Mouse (Mus musculus) midbrain, embryonic 12.5 days (tissue): ENCODE data around the gene Zgrf1. TPM values are rescaled to one million over a fixed set of nuclear protein-coding genes. Genes with fewer than 3 reads are reported as not detected.

ENCODE experiments used
- ATAC-seq: fragments of 200-750 bp; cut with Nextera tagmentation; 2 replicates; pipeline ENCODE4 v1.8.0; 2017; ENCODE audit warnings: low read depth, moderate TSS enrichment, moderate library complexity; ENCODE audit not compliant: low FRiP score
- H3K27ac ChIP-seq: fragments of 300-500 bp; sonication (generic); replicated peaks from 2 replicates; pipeline ENCODE4 v1.5.1; 2016; ENCODE audit warnings: mild to moderate bottlenecking
- H3K27me3 ChIP-seq: fragments of 300-500 bp; sonication (generic); 2 replicates; pipeline ENCODE4 v1.6.1; 2016; ENCODE audit warnings: mild to moderate bottlenecking
- H3K36me3 ChIP-seq: fragments of 300-500 bp; sonication (generic); 2 replicates; pipeline ENCODE4 v1.6.1; 2016
- H3K4me1 ChIP-seq: fragments of 300-500 bp; sonication (generic); 2 replicates; pipeline ENCODE4 v1.6.1; 2016
- H3K4me2 ChIP-seq: fragments of 300-500 bp; sonication (generic); replicated peaks from 2 replicates; pipeline ENCODE4 v1.6.1; 2016; ENCODE audit warnings: mild to moderate bottlenecking, moderate library complexity
- H3K4me3 ChIP-seq: fragments of 300-500 bp; sonication (generic); 2 replicates; pipeline ENCODE4 v1.5.1; 2016; ENCODE audit warnings: mild to moderate bottlenecking
- H3K9ac ChIP-seq: fragments of 300-500 bp; sonication (generic); replicated peaks from 2 replicates; pipeline ENCODE4 v1.6.1; 2016; ENCODE audit warnings: mild to moderate bottlenecking, moderate library complexity
- H3K9me3 ChIP-seq: fragments of 300-500 bp; sonication (generic); 2 replicates; pipeline ENCODE4 v1.6.1; 2016; ENCODE audit warnings: mild to moderate bottlenecking
- WGBS: fragments of 180-500 bp; shearing (Covaris S2); methylation state at CpG from one replicate; pipeline ENCODE4 v1.1.7; 2016; 5-methylcytosine and 5-hydroxymethylcytosine counted together
- polyA plus RNA-seq: library from polyadenylated mRNA; unstranded; fragments of >200 nt; fragmentation: Nextera tagmentation; extraction: Ambion mirVana; gene quantifications from 2 replicates; pipeline ENCODE4 v1.2.1, GENCODE M21; 2016

Zgrf1 gene
- polyA plus RNA-seq = 15.3 and 16.9 TPM in 2 replicates

DNA sequence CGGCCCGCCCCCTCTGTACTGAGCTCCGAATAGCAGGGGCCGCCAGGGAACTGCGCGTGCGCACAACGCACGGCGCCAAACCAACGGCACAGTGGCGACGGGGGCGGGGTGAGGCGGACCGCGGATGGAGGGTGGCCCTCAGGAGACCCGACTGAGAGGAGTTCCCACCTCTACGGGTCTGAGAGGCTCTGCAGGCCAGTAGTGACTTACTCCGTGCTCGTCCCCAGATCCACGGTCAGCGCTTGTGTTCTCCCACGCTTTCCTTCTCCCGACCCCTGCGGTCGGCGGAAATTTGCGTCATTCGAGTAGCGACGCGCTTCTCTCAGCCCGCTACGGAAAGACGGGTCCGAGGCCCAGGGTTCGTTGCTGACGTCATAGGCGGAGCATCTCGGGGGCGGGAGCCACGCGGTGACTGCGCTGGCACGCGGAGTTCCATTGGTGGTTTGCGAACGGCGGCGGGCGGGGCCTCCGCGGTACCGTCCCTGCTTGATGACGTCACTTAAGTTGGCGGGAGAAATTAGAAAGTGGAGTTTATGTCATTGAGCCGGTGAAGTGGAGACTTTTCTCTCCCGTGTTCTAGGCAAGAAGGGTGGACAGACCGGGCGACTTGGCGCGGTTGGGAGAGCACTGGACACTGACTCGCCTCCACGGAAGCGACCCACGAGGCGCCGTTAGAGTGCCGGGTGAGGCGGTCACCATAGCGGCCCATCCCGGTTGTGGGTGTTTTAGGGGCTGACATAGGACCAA, at the start of gene Zgrf1, which contains the start of gene Larp7:
TSS of gene Zgrf1 (plus strand) at position 517 of the 747 bp plus-strand sequence.
TSS of gene Larp7 (minus strand) at position 377 of the 747 bp plus-strand sequence.
- ATAC-seq = peak; percentile 99
- Histone ChIP-seq H3K36me3 (peaks cover 16% of the 10 kb centered on the region), H3K9ac (peak within 1 kb of the TSS; percentile 66), H3K9me3 (no peaks in the 10 kb centered on the region), H3K4me2 (peak within 1 kb of the TSS; percentile 68), H3K4me3 (peak within 1 kb of the TSS; percentile 73), H3K27ac (peak within 1 kb of the TSS; percentile 91), H3K4me1 (peaks cover 11% of the 10 kb centered on the region), H3K27me3 (no peaks in the 10 kb centered on the region)
- under 1% methylated on average over 73 of the region's 73 CpGs for WGBS

DNA sequence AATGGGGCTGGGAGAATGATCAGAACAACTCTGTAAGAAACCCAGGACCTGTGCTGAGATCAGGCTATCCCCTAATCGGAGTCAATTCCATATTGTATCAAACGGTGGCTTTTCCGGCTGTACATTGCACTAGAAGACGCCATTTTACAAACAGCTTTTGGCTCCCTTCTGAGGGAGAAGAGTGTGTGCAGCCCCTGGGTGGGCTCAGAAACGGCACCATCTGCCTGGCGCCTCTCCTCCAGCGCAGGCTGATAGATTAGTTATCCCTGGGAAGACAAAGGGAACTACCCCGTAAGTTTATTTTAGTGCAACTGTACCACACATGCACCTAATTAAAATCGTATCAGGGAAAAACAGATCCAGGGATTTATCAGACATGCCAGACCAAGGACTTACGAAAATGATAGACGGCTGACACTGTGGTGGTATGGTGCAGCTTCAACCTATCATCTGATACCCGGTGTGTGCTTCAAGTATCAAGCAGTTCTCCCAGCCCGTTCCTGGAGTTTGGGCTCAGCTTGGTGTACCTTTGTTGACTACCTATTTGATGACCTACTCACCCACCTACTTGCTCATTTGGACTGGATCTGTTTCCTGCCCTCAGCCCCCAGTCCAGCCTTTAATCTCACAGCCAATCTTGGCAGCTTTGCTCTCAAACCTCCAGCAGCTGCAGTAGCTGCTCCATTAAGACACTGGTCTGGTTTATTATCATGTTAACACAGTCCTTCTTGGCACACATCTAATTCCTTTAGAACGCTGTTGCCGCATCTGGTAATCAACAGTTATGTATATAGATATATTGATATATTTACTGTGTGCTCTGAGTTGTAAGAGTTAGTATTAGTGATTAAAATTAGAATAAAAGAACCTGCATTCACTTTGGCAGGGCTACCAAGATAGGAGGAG, 45.2 kb upstream of the Zgrf1 start:
- Histone ChIP-seq H3K4me2 (no peak overlapping the region), H3K9me3 (no peaks in the 10 kb centered on the region), H3K4me1 (no peaks in the 10 kb centered on the region), H3K36me3 (no peaks in the 10 kb centered on the region), H3K9ac (no peak overlapping the region), H3K4me3 (no peak overlapping the region), H3K27me3 (no peaks in the 10 kb centered on the region; the same call in 1 of the 2 replicates), H3K27ac (0 out of 2 replicates have a peak overlapping the region, but pooled peaks have one; percentile 30)
- no peak for ATAC-seq
- 79% methylated on average over 15 of the region's 15 CpGs for WGBS

DNA sequence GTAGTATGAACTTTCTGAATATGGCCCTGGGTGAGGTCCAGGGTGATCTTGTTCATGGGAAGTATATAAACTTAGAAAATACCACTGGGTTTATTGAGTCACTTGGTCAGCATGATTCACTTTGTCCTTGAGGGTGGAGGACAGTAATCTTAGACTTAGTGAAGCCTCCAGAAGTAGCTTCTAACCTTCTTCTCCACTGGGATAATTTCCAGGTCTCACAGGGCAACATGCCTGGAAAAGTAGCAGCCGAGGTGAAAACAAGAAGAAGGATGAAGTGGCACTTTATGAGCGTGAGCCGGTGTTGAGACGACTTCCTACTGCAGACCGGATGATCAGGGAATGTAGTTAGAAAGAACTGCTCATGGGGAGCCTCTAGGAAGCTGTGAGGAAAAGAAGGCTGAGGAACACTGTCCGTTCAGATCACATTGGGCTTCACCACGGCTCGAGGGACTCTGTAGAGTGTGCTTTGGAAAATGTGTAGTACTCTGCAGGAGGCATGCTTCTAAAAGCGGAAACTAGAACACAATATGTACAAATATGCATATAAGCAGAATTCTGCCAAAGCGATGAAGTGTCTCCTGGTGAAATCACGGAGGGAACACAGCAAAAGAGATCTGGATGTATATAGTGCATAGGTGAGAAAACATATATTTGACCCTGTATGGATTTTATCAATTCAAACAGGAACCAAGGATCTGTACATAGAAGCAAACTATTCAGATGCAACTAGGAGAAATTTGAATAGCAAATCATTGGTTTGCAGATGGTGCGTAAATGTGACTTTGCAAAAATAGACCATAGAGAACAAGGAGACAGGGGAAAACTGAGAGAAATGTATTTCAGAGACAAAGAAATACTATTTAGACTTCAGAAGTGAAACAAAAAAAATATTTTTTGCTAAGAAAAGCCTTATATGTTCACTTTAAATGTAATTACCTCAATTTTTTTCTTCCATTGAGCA, 41.2 kb upstream of the Zgrf1 start:
- Histone ChIP-seq H3K4me1 (no peaks in the 10 kb centered on the region), H3K4me3 (no peak overlapping the region), H3K36me3 (no peaks in the 10 kb centered on the region), H3K4me2 (no peak overlapping the region), H3K9me3 (no peaks in the 10 kb centered on the region), H3K27me3 (no peaks in the 10 kb centered on the region), H3K27ac (no peak overlapping the region), H3K9ac (no peak overlapping the region)
- ATAC-seq = no peak
- WGBS = 85% methylated on average over 12 of the region's 12 CpGs

DNA sequence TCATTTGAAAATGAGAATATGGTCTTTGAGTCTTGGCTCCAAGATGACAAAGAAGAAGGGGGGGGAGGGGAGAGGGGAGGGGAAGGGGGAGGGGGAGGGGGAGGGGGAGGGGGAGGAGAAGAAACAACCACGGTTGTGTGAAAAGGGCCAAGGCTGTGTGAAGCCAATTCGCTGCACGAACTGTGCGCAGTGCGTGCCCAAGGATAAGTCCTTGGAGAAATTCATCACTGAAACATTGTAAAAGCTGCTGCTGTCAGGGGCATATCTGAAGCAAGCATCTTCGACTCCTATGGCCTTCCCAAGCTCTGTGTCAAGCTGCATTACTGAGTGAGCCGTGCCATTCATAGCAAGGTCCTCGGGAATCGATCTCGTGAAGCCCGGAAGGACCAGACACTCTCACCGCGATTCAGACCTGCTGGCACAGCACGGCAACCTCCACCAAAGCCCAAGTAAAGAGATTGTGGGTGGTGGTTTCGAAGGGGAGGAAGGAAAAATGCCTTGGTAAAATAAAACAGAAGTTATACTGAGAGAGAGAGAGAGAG, 40.4 kb upstream of the Zgrf1 start:
- 71% methylated on average over 15 of the region's 15 CpGs for WGBS
- ATAC-seq = no peak
- Histone ChIP-seq H3K9ac (no peak overlapping the region), H3K4me2 (no peak overlapping the region), H3K27ac (no peak overlapping the region), H3K9me3 (no peaks in the 10 kb centered on the region), H3K27me3 (no peaks in the 10 kb centered on the region), H3K4me3 (no peak overlapping the region), H3K36me3 (no peaks in the 10 kb centered on the region), H3K4me1 (no peaks in the 10 kb centered on the region)

DNA sequence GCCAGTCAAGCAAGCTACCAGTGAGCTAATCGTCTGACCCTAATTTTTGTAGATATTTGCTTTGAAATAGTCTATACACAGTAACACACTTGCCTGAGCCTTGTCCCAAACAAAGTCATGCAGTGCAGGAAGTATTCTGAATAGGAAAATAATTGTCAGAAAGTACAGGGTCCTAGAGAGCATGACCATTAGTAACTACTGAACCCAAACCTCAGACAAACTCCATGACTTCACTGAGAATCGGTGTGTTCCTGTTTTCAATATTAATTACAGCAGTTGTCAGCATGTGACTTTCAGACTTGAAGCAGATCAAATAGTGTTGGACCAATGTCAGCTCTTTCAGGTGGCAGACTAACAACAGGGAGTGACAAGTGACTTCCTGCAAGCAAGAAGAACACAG, 39.6 kb upstream of the Zgrf1 start:
- H3K4me3 ChIP-seq = no peak overlapping the region
- no peaks in the 10 kb centered on the region for H3K4me1 ChIP-seq
- ATAC-seq = no peak
- H3K9me3 ChIP-seq = no peaks in the 10 kb centered on the region
- no peaks in the 10 kb centered on the region for H3K27me3 ChIP-seq
- whole genome bisulfite sequencing = 83% methylated on average over 2 of the region's 2 CpGs
- H3K4me2 ChIP-seq = no peak overlapping the region
- no peaks in the 10 kb centered on the region for H3K36me3 ChIP-seq
- no peak overlapping the region for H3K27ac ChIP-seq
- H3K9ac ChIP-seq = no peak overlapping the region

DNA sequence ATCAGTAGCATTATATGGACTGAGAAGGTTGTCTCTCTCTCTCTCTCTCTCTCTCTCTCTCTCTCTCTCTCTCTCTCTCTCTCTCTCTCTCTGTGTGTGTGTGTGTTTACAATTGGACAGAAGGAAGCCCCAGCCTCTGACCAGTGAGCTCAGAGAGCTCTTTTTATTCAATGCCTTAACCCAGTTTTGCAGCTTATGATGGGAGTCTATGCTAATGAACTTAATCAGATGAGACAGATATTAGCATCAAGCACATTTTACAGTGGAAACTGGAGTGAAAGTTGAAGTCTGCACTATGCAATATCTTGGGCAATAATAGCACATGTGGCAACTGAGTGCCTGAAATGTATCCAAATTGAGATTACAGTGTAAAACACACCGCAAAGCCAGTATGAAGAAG, 38.0 kb upstream of the Zgrf1 start:
- Histone ChIP-seq H3K4me1 (no peaks in the 10 kb centered on the region), H3K36me3 (no peaks in the 10 kb centered on the region), H3K9me3 (no peaks in the 10 kb centered on the region), H3K27me3 (no peaks in the 10 kb centered on the region), H3K4me3 (no peak overlapping the region), H3K4me2 (no peak overlapping the region), H3K9ac (no peak overlapping the region), H3K27ac (no peak overlapping the region)
- ATAC-seq = no peak
- WGBS = 94% methylated on average over 1 of the region's 1 CpGs

DNA sequence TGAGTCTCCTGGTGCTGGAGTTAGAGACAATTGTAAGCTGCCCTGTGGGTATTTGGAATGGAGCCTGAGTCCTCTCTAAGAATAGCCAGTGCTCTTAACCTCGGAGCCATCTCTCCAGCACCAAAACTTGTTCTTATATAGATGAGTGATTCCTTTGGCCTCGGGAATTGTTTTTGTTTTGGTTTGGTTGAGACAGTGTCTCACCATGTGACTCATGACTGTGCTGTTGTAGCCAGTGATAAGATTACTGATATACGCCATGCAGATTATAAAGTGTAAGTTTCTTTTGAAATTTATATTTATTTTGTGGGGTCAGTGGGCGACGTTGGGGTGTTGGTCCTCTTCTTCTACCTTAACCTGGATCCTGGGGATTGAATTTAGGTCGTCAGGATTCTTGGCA, 33.0 kb upstream of the Zgrf1 start:
- WGBS = 89% methylated on average over 6 of the region's 6 CpGs
- H3K27ac ChIP-seq = no peak overlapping the region
- H3K4me1 ChIP-seq = no peaks in the 10 kb centered on the region
- no peak overlapping the region for H3K4me2 ChIP-seq
- no peaks in the 10 kb centered on the region for H3K27me3 ChIP-seq
- ATAC-seq = no peak
- H3K4me3 ChIP-seq = no peak overlapping the region
- H3K9me3 ChIP-seq = no peaks in the 10 kb centered on the region
- H3K36me3 ChIP-seq = no peaks in the 10 kb centered on the region
- H3K9ac ChIP-seq = no peak overlapping the region

DNA sequence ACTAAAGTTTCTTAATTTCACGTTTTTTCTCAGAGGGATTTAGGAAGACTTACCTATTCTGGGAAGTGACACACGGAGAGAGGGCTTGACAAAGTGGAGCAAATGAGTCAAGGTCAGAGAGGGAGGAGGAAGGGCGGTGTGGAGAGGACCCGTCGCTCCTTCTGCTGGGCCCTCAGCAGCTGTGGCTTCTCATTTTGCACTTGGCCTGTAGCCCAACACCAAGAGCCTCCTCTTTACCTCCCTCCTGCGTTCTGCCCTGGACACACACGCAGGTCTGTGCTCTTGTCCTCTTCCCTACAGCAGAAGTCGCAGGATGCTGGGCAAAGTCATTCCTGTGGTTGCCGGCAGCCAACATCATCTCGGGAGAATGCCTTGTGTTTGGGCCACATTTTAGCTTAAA, 32.1 kb upstream of the Zgrf1 start:
- Histone ChIP-seq H3K27me3 (no peaks in the 10 kb centered on the region), H3K9ac (no peak overlapping the region), H3K27ac (no peak overlapping the region), H3K4me3 (no peak overlapping the region), H3K4me2 (no peak overlapping the region), H3K36me3 (no peaks in the 10 kb centered on the region), H3K9me3 (no peaks in the 10 kb centered on the region), H3K4me1 (no peaks in the 10 kb centered on the region)
- WGBS = 91% methylated on average over 10 of the region's 10 CpGs
- ATAC-seq = no peak

DNA sequence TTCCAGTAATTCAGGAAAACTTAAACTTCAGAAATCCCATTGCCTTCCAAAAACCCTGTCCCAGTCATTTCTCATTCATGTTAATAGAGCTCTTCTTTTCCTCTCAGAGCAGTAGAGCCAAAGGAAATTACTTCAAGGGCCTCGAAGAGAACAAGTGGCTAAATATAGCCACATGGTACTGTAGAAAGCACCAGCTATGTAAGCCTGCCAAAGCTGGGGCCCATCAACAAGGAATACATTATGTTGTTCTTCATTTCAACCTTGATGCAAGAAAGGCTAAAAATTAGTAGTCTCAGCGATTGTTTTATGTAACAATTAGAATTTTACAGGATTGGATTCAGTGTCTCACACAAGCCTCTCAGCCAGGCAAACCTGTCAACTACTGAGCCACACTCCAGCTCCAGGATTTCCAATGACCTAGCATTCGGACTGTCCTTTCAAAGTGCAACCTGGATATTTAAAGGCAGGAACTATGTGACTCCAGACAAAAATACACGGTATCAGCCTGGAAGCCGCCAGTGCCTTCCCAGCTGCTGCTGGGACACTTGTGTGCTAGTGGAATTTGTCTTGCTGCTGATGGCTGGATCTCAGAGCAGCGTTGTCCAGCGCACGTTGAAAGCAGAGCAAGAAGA, 28.0 kb upstream of the Zgrf1 start:
- no peaks in the 10 kb centered on the region for H3K9me3 ChIP-seq

DNA sequence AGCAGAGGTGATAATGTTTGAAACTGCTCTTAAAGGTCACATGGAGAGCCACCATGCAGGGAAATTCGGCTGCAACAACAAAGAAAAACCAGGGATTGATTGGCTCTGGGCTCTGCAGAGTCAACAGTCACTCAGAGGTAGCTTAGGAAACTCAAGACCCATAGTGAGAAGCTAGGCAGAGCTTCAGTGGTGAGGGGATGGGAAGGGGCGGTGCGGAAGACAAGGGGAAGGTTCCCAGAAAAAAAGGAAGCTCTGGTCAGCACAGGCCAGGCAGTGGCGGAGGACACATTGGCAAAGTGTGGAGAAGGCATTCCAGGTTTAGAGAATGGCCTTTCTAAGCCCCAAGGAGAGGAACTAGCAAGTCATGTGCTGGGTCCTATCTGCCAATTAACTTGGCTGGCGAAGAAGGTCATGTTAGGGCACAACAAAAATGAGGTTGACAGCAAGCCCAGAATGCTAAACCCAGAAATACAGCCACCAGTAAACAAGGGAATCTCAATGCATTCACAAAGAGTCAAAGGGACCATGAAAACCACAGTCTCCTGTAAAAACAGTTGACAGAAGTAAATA, 25.7 kb upstream of the Zgrf1 start:
- no peaks in the 10 kb centered on the region for H3K36me3 ChIP-seq
- H3K4me1 ChIP-seq = 0 out of 2 replicates have a peak, but pooled peaks cover 4% of the 10 kb centered on the region
- H3K9me3 ChIP-seq = no peaks in the 10 kb centered on the region
- H3K9ac ChIP-seq = no peak overlapping the region
- H3K27me3 ChIP-seq = no peaks in the 10 kb centered on the region
- 75% methylated on average over 5 of the region's 5 CpGs for WGBS
- H3K4me3 ChIP-seq = no peak overlapping the region
- no peak overlapping the region for H3K4me2 ChIP-seq
- no peak overlapping the region for H3K27ac ChIP-seq
- no peak for ATAC-seq

More for the DNA sequence above, 28.0 kb upstream of the Zgrf1 start:
- Histone ChIP-seq H3K9ac (no peak overlapping the region), H3K4me1 (0 out of 2 replicates have a peak, but pooled peaks cover 1% of the 10 kb centered on the region), H3K27me3 (no peaks in the 10 kb centered on the region), H3K4me3 (no peak overlapping the region), H3K27ac (no peak overlapping the region), H3K4me2 (no peak overlapping the region), H3K36me3 (no peaks in the 10 kb centered on the region)
- WGBS = 85% methylated on average over 8 of the region's 8 CpGs
- ATAC-seq = no peak
